Mouse (Mus musculus): ENCODE results near the gene Adgrf3.

Gene Adgrf3

DNA sequence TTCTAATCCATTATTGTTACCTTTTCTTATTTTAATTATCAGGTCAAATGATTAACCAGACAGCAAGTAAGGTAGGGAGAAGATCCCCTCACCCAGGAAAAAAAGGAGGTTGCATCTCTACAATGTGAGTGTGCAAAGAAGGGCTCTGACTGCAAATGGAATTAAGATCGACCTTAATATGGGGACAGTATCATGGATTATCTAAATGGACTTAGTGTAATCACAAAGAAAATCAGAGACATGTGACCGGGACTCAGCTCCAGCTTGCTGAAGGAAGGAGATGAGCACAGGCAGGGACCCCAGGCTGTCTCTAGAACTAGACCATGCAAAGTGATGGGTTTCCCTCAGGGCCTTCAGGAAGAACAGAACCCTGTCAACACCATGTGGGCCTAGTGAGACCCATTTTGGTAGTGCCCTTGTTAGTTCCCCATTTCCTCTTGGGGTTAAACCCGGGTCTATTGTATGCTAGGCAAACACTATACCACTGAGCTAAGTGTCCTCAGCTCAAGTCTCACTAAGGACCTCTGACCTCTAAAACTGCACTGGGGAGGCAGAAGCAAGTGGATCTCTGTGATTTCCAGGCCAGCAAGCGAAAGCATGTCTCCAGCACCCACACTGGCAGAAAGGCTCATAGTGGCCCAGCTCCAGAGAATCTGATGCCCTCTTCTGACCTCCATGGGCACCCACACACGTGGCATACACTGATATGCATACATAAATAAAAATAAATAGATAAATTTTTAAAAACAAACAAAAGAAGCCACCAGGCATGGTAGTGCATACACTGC lies 57.2 kb downstream of the Adgrf3 start:
- no peak for DNase-seq

GRCm38 (mm10) chr5:30146526-30146925 lies 59.0 kb downstream of the Adgrf3 start:
- no peak for DNase-seq

Measured in cerebellum, postnatal 10 days (tissue).